Mouse (Mus musculus): ENCODE data around the gene Cntn4. TPM values are rescaled to one million over a fixed set of nuclear protein-coding genes. Genes with fewer than 3 reads are reported as not detected.

Cntn4 gene
- polyA plus RNA-seq, 2 experiments = 0.02 TPM; not detected in 1

GRCm38 (mm10) chr6:106181596-106181995 is 504.1 kb downstream of the Cntn4 start:
- ATAC-seq (ENCODE audit: insufficient read depth) = no peak
- 59% methylated on average over 2 of the region's 2 CpGs for WGBS (ENCODE audit: insufficient replicate concordance)

DNA sequence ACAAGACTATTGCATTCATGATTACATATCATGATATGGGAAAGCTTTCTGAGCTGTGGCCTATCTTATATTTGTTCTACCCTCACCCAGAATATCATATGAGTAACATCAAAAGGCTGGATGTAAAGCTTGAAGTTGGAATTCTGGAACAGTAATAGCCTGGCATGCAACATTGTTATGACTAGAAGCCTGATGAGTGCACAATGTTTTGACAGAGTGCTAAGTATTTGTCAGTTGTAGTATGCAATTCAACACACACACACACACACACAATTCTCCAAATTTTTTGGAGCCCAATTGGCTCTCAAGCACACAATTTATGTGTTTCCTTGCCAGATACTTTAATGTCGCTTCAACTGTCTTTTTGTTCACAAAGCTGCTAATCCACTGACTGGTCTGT is 523.5 kb downstream of the Cntn4 start:
- DNase-seq (ENCODE audit: low read depth in 3 of 3, low spot score in 3 of 3) (no peak), ATAC-seq (ENCODE audit: insufficient read depth) (no peak)
- Histone ChIP-seq H3K9ac (replicated peaks) (no peak overlapping the region), H3K9me3 (ENCODE audit: control insufficient read depth, low read length) (no peaks in the 10 kb centered on the region), H3K36me3 (replicated peaks; ENCODE audit: control insufficient read depth, insufficient read depth, low read depth) (no peaks in the 10 kb centered on the region), H3K4me1 (replicated peaks; ENCODE audit: control insufficient read depth in 2 of 2, insufficient read depth in 2 of 2, low read length in 1 of 2) (no peaks in the 10 kb centered on the region), H3K27me3 (ENCODE audit: control insufficient read depth, insufficient read depth, low read length) (no peaks in the 10 kb centered on the region), H3K27ac (no peak overlapping the region), H3K4me2 (ENCODE audit: low read depth) (no peak overlapping the region), H3K4me3 (ENCODE audit: insufficient read depth in 1 of 2, low read depth in 2 of 2, low read length in 2 of 2) (no peak overlapping the region)
- whole genome bisulfite sequencing (ENCODE audit: insufficient replicate concordance) = 62% methylated on average over 1 of the region's 1 CpGs
- no peak for TF ChIP-seq EP300 (IDR thresholded peaks at IDR 0.05; ENCODE audit: low read depth)
- no peak for TF ChIP-seq CTCF (IDR thresholded peaks at IDR 0.05; ENCODE audit: low read depth)

More at GRCm38 (mm10) chr6:106181596-106181995, 504.1 kb downstream of the Cntn4 start:
- Histone ChIP-seq H3K9ac (replicated peaks) (no peak overlapping the region), H3K4me2 (ENCODE audit: low read depth) (no peak overlapping the region), H3K4me1 (replicated peaks; ENCODE audit: control insufficient read depth in 2 of 2, insufficient read depth in 2 of 2, low read length in 1 of 2) (no peaks in the 10 kb centered on the region), H3K27me3 (ENCODE audit: control insufficient read depth, insufficient read depth, low read length) (no peaks in the 10 kb centered on the region), H3K27ac (no peak overlapping the region), H3K9me3 (ENCODE audit: control insufficient read depth, low read length) (no peaks in the 10 kb centered on the region), H3K36me3 (replicated peaks; ENCODE audit: control insufficient read depth, insufficient read depth, low read depth) (no peaks in the 10 kb centered on the region), H3K4me3 (ENCODE audit: insufficient read depth in 1 of 2, low read depth in 2 of 2, low read length in 2 of 2) (no peak overlapping the region)
- DNase-seq (ENCODE audit: low read depth in 3 of 3, low spot score in 3 of 3) = no peak
- no peak for TF ChIP-seq CTCF (IDR thresholded peaks at IDR 0.05; ENCODE audit: low read depth)
- no peak for TF ChIP-seq EP300 (IDR thresholded peaks at IDR 0.05; ENCODE audit: low read depth)

DNA sequence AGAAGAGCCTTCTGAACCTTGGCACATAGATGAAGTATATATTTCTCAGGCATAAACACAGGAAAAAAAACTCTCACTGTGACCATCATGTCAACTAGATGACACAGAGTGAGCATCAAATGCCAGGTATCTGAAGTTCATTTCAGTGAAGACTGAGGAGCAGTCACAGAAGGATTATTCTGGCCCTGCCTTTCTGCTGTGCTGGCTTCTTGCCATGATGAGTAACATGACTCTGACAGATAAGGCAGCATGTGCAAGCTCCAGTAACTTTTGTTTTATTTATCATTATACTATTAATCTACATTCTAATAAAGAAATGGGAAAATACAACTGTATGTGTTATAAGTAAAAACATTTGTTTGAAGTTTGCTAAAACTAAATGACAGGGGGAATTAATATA is 529.9 kb downstream of the Cntn4 start:
- ATAC-seq (ENCODE audit: insufficient read depth) (no peak), DNase-seq (ENCODE audit: low read depth in 3 of 3, low spot score in 3 of 3) (no peak)
- TF ChIP-seq CTCF (IDR thresholded peaks at IDR 0.05; ENCODE audit: low read depth) (no peak), EP300 (IDR thresholded peaks at IDR 0.05; ENCODE audit: low read depth) (no peak)
- no peaks in the 10 kb centered on the region for H3K4me1 ChIP-seq (replicated peaks; ENCODE audit: control insufficient read depth in 2 of 2, insufficient read depth in 2 of 2, low read length in 1 of 2)
- H3K4me3 ChIP-seq (ENCODE audit: insufficient read depth in 1 of 2, low read depth in 2 of 2, low read length in 2 of 2) = no peak overlapping the region
- H3K9me3 ChIP-seq (ENCODE audit: control insufficient read depth, low read length) = no peaks in the 10 kb centered on the region
- H3K36me3 ChIP-seq (replicated peaks; ENCODE audit: control insufficient read depth, insufficient read depth, low read depth) = no peaks in the 10 kb centered on the region
- no peak overlapping the region for H3K9ac ChIP-seq (replicated peaks)
- no peaks in the 10 kb centered on the region for H3K27me3 ChIP-seq (ENCODE audit: control insufficient read depth, insufficient read depth, low read length)
- no peak overlapping the region for H3K4me2 ChIP-seq (ENCODE audit: low read depth)
- H3K27ac ChIP-seq = no peak overlapping the region

DNA sequence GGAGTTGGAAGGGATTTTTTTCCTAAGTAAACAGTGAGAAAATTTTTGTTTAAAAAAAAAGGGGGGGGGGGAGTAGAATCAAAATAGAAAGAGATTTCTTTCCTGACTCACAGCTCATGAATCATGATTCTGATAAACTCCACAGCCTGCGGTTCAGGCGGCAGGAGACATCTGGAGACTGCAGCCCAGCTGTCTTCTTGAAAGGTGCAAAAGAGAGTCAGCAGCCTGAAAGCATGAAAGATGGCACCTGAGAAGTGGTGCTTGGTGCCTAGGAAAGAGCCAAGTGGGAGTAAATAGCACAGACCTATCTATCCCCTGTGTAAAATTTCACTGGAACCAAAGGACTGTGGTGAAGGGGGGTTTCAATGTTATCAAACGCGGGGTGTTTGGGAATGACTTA is 535.6 kb downstream of the Cntn4 start:
- Histone ChIP-seq H3K27me3 (ENCODE audit: control insufficient read depth, insufficient read depth, low read length) (no peaks in the 10 kb centered on the region), H3K4me2 (ENCODE audit: low read depth) (no peak overlapping the region), H3K4me1 (replicated peaks; ENCODE audit: control insufficient read depth in 2 of 2, insufficient read depth in 2 of 2, low read length in 1 of 2) (no peaks in the 10 kb centered on the region), H3K9me3 (ENCODE audit: control insufficient read depth, low read length) (no peaks in the 10 kb centered on the region), H3K27ac (no peak overlapping the region), H3K36me3 (replicated peaks; ENCODE audit: control insufficient read depth, insufficient read depth, low read depth) (no peaks in the 10 kb centered on the region), H3K4me3 (ENCODE audit: insufficient read depth in 1 of 2, low read depth in 2 of 2, low read length in 2 of 2) (no peak overlapping the region), H3K9ac (replicated peaks) (no peak overlapping the region)
- TF ChIP-seq CTCF (IDR thresholded peaks at IDR 0.05; ENCODE audit: low read depth) = no peak
- TF ChIP-seq EP300 (IDR thresholded peaks at IDR 0.05; ENCODE audit: low read depth) = no peak
- DNase-seq (ENCODE audit: low read depth in 3 of 3, low spot score in 3 of 3) (no peak), ATAC-seq (ENCODE audit: insufficient read depth) (no peak)
- WGBS (ENCODE audit: insufficient replicate concordance) = 75% methylated on average over 4 of the region's 4 CpGs

DNA sequence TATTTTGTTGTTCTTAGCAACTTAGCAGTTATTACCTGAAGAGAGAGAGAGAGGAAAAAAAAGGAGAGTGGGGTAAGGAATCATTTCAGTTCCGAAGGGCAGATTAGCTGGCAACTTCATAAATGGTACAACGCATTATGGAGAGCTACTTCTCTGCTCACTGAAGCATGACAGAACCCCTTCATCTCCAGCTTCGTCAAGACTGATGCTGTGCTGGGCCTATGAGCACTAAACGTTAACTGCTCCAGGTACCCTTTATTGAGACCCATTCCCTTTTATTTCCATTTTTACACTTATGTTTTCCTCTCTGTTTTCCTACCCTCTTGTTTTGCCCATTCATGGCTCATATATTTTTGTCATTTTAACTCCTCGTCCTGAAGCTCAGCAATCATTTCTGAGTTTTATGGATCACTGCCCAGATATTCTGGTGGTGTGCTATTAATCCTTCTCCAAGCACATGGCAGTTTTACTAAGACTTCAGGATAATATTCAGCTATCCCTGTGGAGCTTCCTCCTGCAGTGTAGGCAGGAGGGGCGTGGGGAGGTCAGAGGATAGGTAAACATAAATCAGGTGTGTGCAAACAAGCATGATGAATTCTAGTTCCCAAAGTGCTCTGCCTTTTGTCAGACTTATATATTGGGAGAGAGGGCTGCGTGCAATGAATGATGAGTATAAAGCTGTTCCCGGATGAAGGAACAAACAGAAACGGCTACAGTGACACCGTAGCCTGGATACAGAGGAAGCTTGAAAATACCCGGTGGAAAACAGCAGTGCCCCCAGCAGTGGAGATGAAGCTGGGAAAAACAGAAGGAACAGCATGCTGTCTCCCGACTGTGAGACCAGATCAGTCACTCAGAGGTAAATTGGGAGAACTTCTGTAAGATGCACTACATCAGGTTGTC is 559.8 kb downstream of the Cntn4 start:
- ATAC-seq (ENCODE audit: insufficient read depth) (no peak), DNase-seq (ENCODE audit: low read depth in 3 of 3, low spot score in 3 of 3) (no peak)
- TF ChIP-seq CTCF (IDR thresholded peaks at IDR 0.05; ENCODE audit: low read depth) = no peak
- no peak for TF ChIP-seq EP300 (IDR thresholded peaks at IDR 0.05; ENCODE audit: low read depth)
- H3K4me1 ChIP-seq (replicated peaks; ENCODE audit: control insufficient read depth in 2 of 2, insufficient read depth in 2 of 2, low read length in 1 of 2) = no peaks in the 10 kb centered on the region
- H3K9ac ChIP-seq (replicated peaks) = no peak overlapping the region
- WGBS (ENCODE audit: insufficient replicate concordance) = 56% methylated on average over 12 of the region's 12 CpGs
- no peak overlapping the region for H3K4me2 ChIP-seq (ENCODE audit: low read depth)
- H3K27me3 ChIP-seq (ENCODE audit: control insufficient read depth, insufficient read depth, low read length) = no peaks in the 10 kb centered on the region
- no peaks in the 10 kb centered on the region for H3K36me3 ChIP-seq (replicated peaks; ENCODE audit: control insufficient read depth, insufficient read depth, low read depth)
- H3K4me3 ChIP-seq (ENCODE audit: insufficient read depth in 1 of 2, low read depth in 2 of 2, low read length in 2 of 2) = no peak overlapping the region
- H3K9me3 ChIP-seq (ENCODE audit: control insufficient read depth, low read length) = no peaks in the 10 kb centered on the region
- no peak overlapping the region for H3K27ac ChIP-seq

Measured in liver, embryonic 14.5 days (tissue).